Mouse (Mus musculus): Measurements from ENCODE around the gene Klhl35.

Klhl35 gene

GRCm38 (mm10) chr7:99465811-99466210 lies at the start of gene Klhl35:
TSS of gene Klhl35 (plus strand) at chr7:99466004.
- DNase-seq (ENCODE audit: extremely low read depth, insufficient read length, low spot score), result no peak

GRCm38 (mm10) chr7:99419311-99419710 lies 46.5 kb upstream of the Klhl35 start:
- DNase-seq (ENCODE audit: extremely low read depth, insufficient read length, low spot score), result no peak

- DNase-seq (ENCODE audit: extremely low read depth, insufficient read length, low spot score), result no peak
Measured at GRCm38 (mm10) chr7:99421006-99421405, 44.8 kb upstream of the Klhl35 start.

GRCm38 (mm10) chr7:99424538-99425155 lies 41.2 kb upstream of the Klhl35 start:
- no peak for DNase-seq (ENCODE audit: extremely low read depth, insufficient read length, low spot score)

GRCm38 (mm10) chr7:99425706-99426105 lies 40.1 kb upstream of the Klhl35 start:
- DNase-seq (ENCODE audit: extremely low read depth, insufficient read length, low spot score), result no peak

- DNase-seq (ENCODE audit: extremely low read depth, insufficient read length, low spot score), result no peak
Measured at GRCm38 (mm10) chr7:99427031-99427430, 38.8 kb upstream of the Klhl35 start.

- DNase-seq (ENCODE audit: extremely low read depth, insufficient read length, low spot score), result no peak
Measured at GRCm38 (mm10) chr7:99427987-99428386, 37.8 kb upstream of the Klhl35 start.

GRCm38 (mm10) chr7:99428836-99429235 lies 37.0 kb upstream of the Klhl35 start:
- DNase-seq (ENCODE audit: extremely low read depth, insufficient read length, low spot score), result peak; percentile 70

- no peak for DNase-seq (ENCODE audit: extremely low read depth, insufficient read length, low spot score)
Measured at GRCm38 (mm10) chr7:99429786-99430185, 36.0 kb upstream of the Klhl35 start.

GRCm38 (mm10) chr7:99430246-99430645 lies 35.6 kb upstream of the Klhl35 start:
- DNase-seq (ENCODE audit: extremely low read depth, insufficient read length, low spot score), result no peak

- DNase-seq (ENCODE audit: extremely low read depth, insufficient read length, low spot score), result peak; percentile 65
Measured at GRCm38 (mm10) chr7:99432248-99432647, 33.6 kb upstream of the Klhl35 start.

GRCm38 (mm10) chr7:99432863-99433262 lies 32.9 kb upstream of the Klhl35 start:
- no peak for DNase-seq (ENCODE audit: extremely low read depth, insufficient read length, low spot score)

GRCm38 (mm10) chr7:99434672-99435250 lies 31.0 kb upstream of the Klhl35 start:
- DNase-seq (ENCODE audit: extremely low read depth, insufficient read length, low spot score), result no peak

GRCm38 (mm10) chr7:99436530-99436929 lies 29.3 kb upstream of the Klhl35 start:
- DNase-seq (ENCODE audit: extremely low read depth, insufficient read length, low spot score), result no peak

GRCm38 (mm10) chr7:99438881-99439280 lies 26.9 kb upstream of the Klhl35 start:
- DNase-seq (ENCODE audit: extremely low read depth, insufficient read length, low spot score), result no peak

GRCm38 (mm10) chr7:99441534-99442072 lies 24.2 kb upstream of the Klhl35 start:
- DNase-seq (ENCODE audit: extremely low read depth, insufficient read length, low spot score), result peak; percentile 87

- DNase-seq (ENCODE audit: extremely low read depth, insufficient read length, low spot score), result no peak
Measured at GRCm38 (mm10) chr7:99443164-99443563, 22.6 kb upstream of the Klhl35 start.

- no peak for DNase-seq (ENCODE audit: extremely low read depth, insufficient read length, low spot score)
Measured at GRCm38 (mm10) chr7:99444012-99444411, 21.8 kb upstream of the Klhl35 start.

GRCm38 (mm10) chr7:99445833-99446232 lies 20.0 kb upstream of the Klhl35 start:
- DNase-seq (ENCODE audit: extremely low read depth, insufficient read length, low spot score), result no peak

GRCm38 (mm10) chr7:99447323-99447722 lies 18.5 kb upstream of the Klhl35 start:
- no peak for DNase-seq (ENCODE audit: extremely low read depth, insufficient read length, low spot score)

- no peak for DNase-seq (ENCODE audit: extremely low read depth, insufficient read length, low spot score)
Measured at GRCm38 (mm10) chr7:99448619-99449018, 17.2 kb upstream of the Klhl35 start.

- no peak for DNase-seq (ENCODE audit: extremely low read depth, insufficient read length, low spot score)
Measured at GRCm38 (mm10) chr7:99449063-99449462, 16.7 kb upstream of the Klhl35 start.
